Mouse (Mus musculus) midbrain, embryonic 10.5 days (tissue): Measurements from ENCODE around the gene Trim60. TPM values are rescaled to one million over a fixed set of nuclear protein-coding genes. Genes with fewer than 3 reads are reported as not detected.

Source experiments
- DNase-seq: peaks from one replicate; pipeline ENCODE4 v3.0.0-alpha.2; 2017; ENCODE audit warnings: low spot score
- H3K27ac ChIP-seq: fragments of 300-500 bp; sonication (generic); replicated peaks from 2 replicates; pipeline ENCODE4 v1.5.1; 2016; ENCODE audit warnings: mild to moderate bottlenecking
- H3K27me3 ChIP-seq: fragments of 300-500 bp; sonication (generic); 2 replicates; pipeline ENCODE4 v1.6.1; 2016; ENCODE audit warnings: low read depth, mild to moderate bottlenecking; ENCODE audit not compliant: poor library complexity, severe bottlenecking
- H3K36me3 ChIP-seq: fragments of 300-500 bp; sonication (generic); 2 replicates; pipeline ENCODE4 v1.6.1; 2016; ENCODE audit warnings: mild to moderate bottlenecking, moderate library complexity
- H3K4me1 ChIP-seq: fragments of 300-500 bp; sonication (generic); 2 replicates; pipeline ENCODE4 v1.6.1; 2016
- H3K4me3 ChIP-seq: fragments of 300-500 bp; sonication (generic); 2 replicates; pipeline ENCODE4 v1.5.1; 2016; ENCODE audit warnings: mild to moderate bottlenecking, moderate library complexity
- H3K9me3 ChIP-seq: fragments of 300-500 bp; sonication (generic); replicated peaks from 2 replicates; pipeline ENCODE4 v1.6.1; 2016; ENCODE audit warnings: mild to moderate bottlenecking
- WGBS: fragments of 180-500 bp; shearing (Covaris S2); methylation state at CpG from one replicate; pipeline ENCODE4 v1.1.7; 2016; 5-methylcytosine and 5-hydroxymethylcytosine counted together
- polyA plus RNA-seq: library from polyadenylated mRNA; unstranded; fragments of >200 nt; fragmentation: Nextera tagmentation; extraction: Ambion mirVana; gene quantifications from 2 replicates; pipeline ENCODE4 v1.2.1, GENCODE M21; 2016

The Trim60 gene
- polyA plus RNA-seq, 1 experiment from 2014 or later = not detected

GRCm38 (mm10) chr8:64959025-64959424, 59.4 kb downstream of the Trim60 start:
- Histone ChIP-seq H3K36me3 (peaks cover 11% of the 10 kb centered on the region), H3K27me3 (no peaks in the 10 kb centered on the region), H3K9me3 (no peaks in the 10 kb centered on the region; the same call in 1 of the 2 replicates), H3K4me3 (no peak overlapping the region), H3K4me1 (no peaks in the 10 kb centered on the region), H3K27ac (no peak overlapping the region)
- WGBS = 84% methylated on average over 9 of the region's 9 CpGs
- DNase-seq = no peak

GRCm38 (mm10) chr8:64952101-64952500, 66.3 kb downstream of the Trim60 start:
- no peak overlapping the region for H3K27ac ChIP-seq
- no peak for DNase-seq
- WGBS = 91% methylated on average over 6 of the region's 6 CpGs

More at GRCm38 (mm10) chr8:64952101-64952500, 66.3 kb downstream of the Trim60 start:
- no peaks in the 10 kb centered on the region for H3K27me3 ChIP-seq
- H3K36me3 ChIP-seq = no peaks in the 10 kb centered on the region
- 0 out of 2 replicates have a peak, but pooled peaks cover 3% of the 10 kb centered on the region for H3K4me1 ChIP-seq
- 0 out of 2 replicates have a peak, but pooled peaks cover 2% of the 10 kb centered on the region for H3K9me3 ChIP-seq
- H3K4me3 ChIP-seq = no peak overlapping the region

Other genes starting within 250 kb of the Trim60 start
- gene Klhl2, start 168.6 kb downstream of the Trim60 start, polyA plus RNA-seq = 9.3 and 11.3 TPM in 2 replicates
- gene Tmem192, start 71.4 kb downstream of the Trim60 start, polyA plus RNA-seq = 18.0 and 19.7 TPM in 2 replicates
- gene Trim75, start 30.8 kb downstream of the Trim60 start, polyA plus RNA-seq = not detected in 2 replicates
- gene Trim61, start 61 bp downstream of the Trim60 start, polyA plus RNA-seq = 0.07 TPM in 1 of 2 replicates, not detected in the other
- 1.5 and 1.6 TPM in 2 replicates for gene Apela, start 18.8 kb upstream of the Trim60 start, polyA plus RNA-seq
- gene Gm10663, start 56.4 kb upstream of the Trim60 start, polyA plus RNA-seq = not detected in 2 replicates
- gene BC030870, start 111.0 kb upstream of the Trim60 start, polyA plus RNA-seq = not detected in 2 replicates